Mouse (Mus musculus) frontal cortex, postnatal 25 days (tissue): Measurements from ENCODE around the gene Cd86.

Experiments used
- DNase-seq, 2 experiments: peaks; one replicate each; pipeline ENCODE4 v3.0.0; 2022; ENCODE audit warnings: low spot score in 2 of 2

The Cd86 gene

GRCm38 (mm10) chr16:36665782-36666181 lies at the start of gene Cd86:
Gene Cd86, minus strand, starts transcription at chr16:36666081.
- no peak for DNase-seq

DNA sequence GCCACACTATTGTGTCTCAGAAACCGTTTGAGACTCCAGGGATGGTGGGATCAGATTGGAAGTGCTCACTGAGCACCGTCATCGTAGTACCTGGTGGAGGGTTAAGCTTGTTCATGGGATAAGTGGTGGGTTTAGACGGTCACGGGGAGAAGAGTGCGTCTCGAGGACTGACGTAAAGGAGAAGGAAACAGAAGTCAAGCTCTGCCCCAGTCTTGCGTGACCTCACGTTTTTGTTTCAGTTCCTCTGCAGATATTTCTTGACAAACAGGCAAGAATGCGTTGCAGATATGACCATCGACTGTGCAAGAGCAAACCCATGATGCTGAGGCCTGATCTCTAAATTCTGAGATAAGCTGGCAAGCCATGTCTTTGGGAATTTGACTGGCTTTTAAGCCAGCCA lies 45.9 kb upstream of the Cd86 start:
- no peak for DNase-seq

DNA sequence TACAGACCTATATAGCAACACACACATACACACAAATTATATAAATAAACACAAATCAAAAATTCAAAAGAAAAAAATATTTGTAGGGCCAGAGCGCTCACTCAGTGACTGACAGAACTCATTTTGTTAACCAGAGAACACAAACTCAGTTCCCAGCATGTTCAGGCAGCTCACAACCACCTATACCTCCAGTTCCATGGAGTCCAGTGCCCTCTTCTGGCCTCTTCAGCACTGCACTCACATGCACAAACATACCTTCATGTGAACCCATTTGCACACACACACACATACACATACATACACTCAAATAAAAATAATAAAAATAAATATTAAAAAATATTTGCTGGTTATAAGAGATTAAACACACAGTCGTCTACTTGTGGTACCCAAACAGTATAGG lies 44.9 kb upstream of the Cd86 start:
- no peak for DNase-seq

GRCm38 (mm10) chr16:36709405-36709804 lies 43.5 kb upstream of the Cd86 start:
- DNase-seq, result no peak

GRCm38 (mm10) chr16:36708751-36709150 lies 42.9 kb upstream of the Cd86 start:
- no peak for DNase-seq

DNA sequence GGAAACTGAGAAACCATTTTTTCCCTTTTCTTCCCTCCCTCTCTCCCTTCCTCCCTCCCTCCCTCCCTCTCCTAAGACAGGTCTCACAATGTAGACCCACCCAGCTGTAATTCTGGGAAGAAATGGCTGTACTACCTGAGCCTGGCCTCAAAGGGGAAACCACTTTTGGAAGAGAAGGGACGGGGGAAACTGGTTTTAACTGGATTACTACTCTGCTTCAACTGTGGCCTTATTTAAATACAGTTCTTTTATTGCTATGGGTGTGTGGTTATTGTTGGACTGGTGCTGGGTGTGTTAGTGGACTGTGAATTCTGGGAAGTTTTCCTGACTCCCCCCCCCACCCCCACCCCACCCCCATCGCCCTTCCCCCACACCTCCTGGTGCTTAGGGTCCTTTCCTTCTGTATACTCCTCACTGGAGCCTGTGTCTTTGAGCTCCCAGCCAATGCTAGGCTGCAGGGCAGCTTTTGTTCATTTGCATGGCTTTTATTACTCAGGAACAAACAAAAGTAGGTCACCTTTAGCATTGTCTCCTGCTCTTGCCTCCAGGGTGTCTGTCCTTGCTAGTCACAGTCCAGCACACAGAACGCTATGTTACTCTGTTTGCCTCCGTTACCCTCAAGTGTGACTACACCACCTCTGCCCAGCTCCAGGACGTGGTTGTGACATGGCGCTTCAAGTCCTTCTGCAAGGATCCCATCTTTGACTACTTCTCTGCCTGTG lies 42.0 kb upstream of the Cd86 start:
- no peak for DNase-seq

GRCm38 (mm10) chr16:36700484-36700883 lies 34.6 kb upstream of the Cd86 start:
- no peak for DNase-seq

DNA sequence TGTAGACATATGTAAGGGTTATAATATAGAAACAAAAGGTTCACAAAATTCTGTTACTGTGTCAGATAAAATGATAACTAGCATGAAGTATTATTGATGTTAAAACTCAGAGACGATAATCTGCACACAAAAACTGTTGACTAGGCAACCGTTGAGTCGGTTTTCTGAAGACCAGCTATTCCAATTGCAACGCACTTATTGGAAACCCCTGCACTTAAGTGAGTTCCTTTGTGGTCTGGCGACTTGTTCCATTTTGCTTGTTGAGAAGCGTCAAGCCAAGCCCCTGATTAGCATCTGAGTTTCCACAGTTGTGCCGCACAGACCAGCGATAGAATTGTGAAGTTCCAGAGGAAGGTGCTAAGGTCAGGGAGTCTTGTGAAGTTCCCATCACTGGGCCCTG lies 31.4 kb upstream of the Cd86 start:
- DNase-seq, result no peak

DNA sequence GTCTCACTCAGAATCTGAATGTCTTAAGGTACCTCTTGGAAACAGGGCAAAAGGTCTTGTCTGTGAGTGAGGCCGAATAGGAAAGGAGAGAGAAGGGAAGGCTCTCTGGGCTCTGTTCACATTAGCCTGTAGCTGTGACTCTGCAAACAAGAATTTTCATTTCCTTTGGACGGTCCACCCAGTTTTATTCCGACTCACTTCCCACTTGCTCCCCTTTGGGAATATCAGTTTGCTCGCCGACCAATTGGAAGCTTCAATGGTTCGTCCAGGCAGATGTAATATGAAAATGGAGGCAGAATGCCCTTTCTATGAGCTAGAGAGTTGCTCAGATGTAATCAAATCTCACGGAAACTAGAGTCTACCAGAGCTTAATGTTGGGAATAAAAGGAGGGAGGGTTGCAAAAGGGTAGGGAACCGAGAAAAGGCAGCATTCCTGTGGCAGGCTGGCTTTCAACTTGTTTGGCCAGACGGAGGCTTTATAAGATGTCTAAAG lies 29.0 kb upstream of the Cd86 start:
- no peak for DNase-seq

GRCm38 (mm10) chr16:36693818-36694413 lies 28.0 kb upstream of the Cd86 start, which contains the start of gene Ildr1:
Gene Ildr1, plus strand, starts transcription at chr16:36693978.
- no peak for DNase-seq

DNA sequence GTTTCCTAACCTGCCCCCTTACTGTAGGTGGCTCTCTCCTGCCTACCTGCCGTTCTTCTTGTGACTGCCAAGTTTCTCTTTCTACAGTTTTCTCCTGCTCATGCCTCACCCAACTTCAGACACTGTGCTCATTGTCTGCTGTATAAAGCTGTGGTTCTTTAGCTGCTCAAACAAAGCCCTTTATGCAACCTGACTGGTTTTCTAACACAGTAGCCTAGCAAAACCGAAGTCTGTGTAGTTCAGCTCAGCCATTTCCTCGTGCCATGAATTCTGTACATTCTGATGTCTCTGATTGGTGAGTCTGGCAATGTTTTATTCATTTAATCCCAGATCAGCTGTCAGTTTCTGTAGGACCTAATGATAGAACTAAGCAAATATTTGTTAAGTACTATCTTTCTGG lies 25.6 kb upstream of the Cd86 start:
- no peak for DNase-seq

GRCm38 (mm10) chr16:36688076-36688475 lies 22.2 kb upstream of the Cd86 start:
- no peak for DNase-seq

DNA sequence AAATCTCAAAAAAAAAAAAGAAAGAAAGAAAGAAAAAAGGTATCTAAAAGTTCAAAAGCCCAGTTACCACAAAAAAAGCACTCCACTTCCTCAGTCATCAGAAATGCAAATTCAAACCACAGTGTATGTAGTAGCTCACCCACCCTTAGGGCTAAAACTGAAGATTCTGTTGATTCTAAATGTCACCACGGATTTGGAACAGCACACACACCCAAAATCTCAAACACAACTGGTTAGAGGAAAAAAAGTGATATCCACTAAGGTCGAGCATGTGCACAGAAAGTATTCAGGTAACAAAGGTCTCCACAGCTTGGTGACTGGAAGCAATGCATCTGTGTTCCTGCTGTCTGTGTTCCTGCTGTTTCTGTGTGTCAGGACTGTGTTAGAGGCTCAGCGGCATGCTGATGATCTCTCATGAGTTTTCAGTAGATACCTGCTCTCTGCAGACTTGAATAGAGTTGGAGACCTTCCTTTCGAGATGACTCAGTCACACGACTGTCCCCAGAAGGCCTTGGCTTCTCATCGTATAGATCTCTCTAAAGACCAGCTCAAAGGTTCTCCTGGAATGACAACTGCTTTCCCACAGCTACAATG lies 18.5 kb upstream of the Cd86 start:
- DNase-seq, result no peak

GRCm38 (mm10) chr16:36681829-36682228 lies 15.9 kb upstream of the Cd86 start:
- no peak for DNase-seq

- no peak for DNase-seq
Measured at GRCm38 (mm10) chr16:36675902-36676301, 10.0 kb upstream of the Cd86 start.

DNA sequence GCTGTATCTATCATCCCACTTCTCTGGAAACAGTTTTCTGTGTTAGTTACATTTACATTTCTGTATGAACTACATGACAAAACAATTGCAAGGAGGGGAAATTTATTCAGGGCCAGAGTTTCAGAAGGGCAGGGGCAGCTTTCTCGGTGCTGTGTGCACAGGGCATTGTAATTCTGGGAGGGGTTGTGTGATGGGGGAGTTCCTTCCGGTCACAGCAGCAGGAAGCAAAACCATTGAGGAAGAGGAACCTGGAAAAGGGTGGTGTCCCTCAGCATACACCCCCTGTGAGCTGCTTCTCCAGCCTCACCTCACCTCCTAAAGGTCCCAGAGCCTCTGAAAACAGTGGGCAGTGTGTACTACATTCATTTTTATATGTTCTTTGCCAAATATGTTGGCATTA lies 9.4 kb upstream of the Cd86 start:
- no peak for DNase-seq

DNA sequence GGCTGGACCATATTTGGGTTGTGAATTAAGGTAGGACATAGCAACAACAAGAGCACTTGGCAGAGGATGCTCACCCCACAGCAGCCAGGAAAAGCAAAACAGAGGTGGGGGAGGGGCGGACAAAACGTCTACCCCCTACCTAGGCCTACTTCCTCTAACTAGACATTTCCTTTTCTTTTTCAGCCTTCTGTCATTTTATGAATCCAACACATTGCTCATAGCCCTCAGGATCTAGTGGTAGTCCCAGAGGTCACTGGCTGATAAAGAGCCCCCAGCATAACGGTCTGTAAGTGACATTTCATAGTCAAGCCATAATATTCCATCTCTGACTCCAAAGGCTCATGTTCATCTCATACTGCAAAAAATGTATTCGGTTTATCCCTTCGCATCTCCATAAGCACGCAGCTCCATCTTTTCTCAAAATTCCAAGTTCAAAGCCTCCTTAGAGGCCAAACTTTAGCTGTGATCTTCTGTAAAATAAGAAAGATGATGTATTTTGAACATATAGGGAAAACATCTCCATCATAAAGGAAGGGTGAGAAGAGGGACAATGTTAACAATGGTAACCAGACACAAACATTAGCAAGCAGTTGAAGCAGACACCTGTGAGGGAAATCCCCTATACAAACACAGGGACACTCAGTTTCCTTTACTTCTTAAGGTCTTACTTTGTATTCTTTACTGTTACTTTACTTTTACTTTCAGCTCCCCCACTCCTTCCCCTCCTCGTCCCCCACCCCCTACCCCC lies 8.8 kb upstream of the Cd86 start:
- no peak for DNase-seq

DNA sequence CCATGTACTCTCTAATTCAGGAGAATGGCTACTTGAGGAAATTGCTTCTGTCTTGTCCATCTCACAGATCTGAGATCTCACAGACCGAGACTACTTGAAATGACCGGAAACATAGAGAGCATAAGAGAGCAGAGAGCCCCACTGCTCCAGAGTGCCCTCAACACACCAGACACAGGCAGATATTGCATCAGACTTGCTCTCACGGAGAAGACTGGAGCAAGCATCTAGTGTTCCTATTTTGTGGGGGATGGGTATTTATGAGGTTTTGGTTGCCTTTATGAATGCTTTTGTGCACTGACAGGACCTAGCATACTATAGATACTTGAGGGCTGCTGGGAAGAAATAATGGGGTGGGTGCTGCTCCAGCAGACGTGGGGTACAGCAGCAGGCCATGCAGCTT lies 7.3 kb upstream of the Cd86 start:
- DNase-seq, result no peak

GRCm38 (mm10) chr16:36670590-36670989 lies 4.7 kb upstream of the Cd86 start:
- no peak for DNase-seq

- no peak for DNase-seq
Measured at GRCm38 (mm10) chr16:36666448-36667017, 652 bp upstream of the Cd86 start.

DNA sequence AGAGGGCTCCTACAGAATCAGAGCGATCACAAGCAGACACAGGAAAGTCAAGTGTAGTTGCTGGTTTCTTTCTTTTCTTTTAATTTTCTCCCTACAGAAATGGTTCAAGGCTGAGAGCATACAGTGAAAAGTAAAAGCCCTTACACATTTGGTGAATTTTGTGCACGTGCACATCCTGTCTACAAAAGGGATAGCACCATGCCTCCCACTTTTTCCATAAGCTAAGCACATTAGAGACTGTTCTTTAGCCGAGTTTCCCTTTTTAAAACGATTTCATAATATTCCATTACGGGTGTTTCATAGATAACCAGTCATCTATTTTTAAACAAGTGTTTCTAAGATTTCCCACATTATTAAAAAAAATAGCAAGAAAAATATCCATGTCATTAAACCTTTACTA lies 2.4 kb downstream of the Cd86 start:
- DNase-seq, result no peak

DNA sequence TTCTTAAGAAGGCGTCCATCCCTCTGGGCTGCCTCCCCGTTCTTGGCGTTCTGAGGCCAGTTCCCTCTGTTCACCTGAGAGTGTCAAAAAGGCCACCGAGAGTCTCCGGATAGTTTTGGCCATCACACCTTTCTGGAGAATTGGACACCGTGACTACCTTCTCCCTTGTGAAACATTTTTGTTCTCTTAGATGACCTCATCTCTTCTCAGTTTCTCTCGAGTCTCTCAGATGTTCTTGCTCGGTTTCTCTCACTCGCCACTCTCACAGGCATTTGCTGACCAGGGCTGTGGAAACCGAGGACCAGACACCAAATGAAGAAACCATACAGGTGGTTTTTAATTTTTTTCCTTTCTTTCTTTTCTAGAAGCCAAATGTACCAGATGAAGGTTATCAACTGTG lies 4.6 kb downstream of the Cd86 start:
- DNase-seq, result no peak
